Mouse (Mus musculus) cerebellum, postnatal 25 days (tissue): Measurements from ENCODE around the gene Sit1.

Experiments used
- DNase-seq, 2 experiments: peaks; one replicate each; pipeline ENCODE4 v3.0.0; 2021; ENCODE audit warnings: mixed read lengths in 2 of 2

Sit1 gene

GRCm38 (mm10) chr4:43466872-43467271 is 16.7 kb downstream of the Sit1 start:
- DNase-seq: no peak

- DNase-seq: no peak
Measured at GRCm38 (mm10) chr4:43465935-43466334, 17.6 kb downstream of the Sit1 start.

- DNase-seq: no peak
Measured at GRCm38 (mm10) chr4:43463102-43463501, 20.4 kb downstream of the Sit1 start.

- DNase-seq: no peak
Measured at GRCm38 (mm10) chr4:43457124-43457523, 26.4 kb downstream of the Sit1 start.

GRCm38 (mm10) chr4:43456470-43456869 is 27.1 kb downstream of the Sit1 start:
- DNase-seq: no peak

- DNase-seq: peak in 1 of 2 experiments; percentile 28
Measured at GRCm38 (mm10) chr4:43454041-43454836, 29.3 kb downstream of the Sit1 start, which contains the start of gene Cd72. Gene Cd72 (minus strand): TSS chr4:43454628.

- DNase-seq: peak in 1 of 2 experiments; percentile 9
Measured at GRCm38 (mm10) chr4:43453413-43453812, 30.1 kb downstream of the Sit1 start.

GRCm38 (mm10) chr4:43452315-43452714 is 31.2 kb downstream of the Sit1 start:
- DNase-seq: peak in 1 of 2 experiments; percentile 4

- peak; percentile 56 to 74 for DNase-seq
Measured at GRCm38 (mm10) chr4:43448554-43448953, 35.0 kb downstream of the Sit1 start.

GRCm38 (mm10) chr4:43447251-43447650 is 36.3 kb downstream of the Sit1 start:
- DNase-seq: no peak

- DNase-seq: peak; percentile 49 to 59
Measured at GRCm38 (mm10) chr4:43443511-43443910, 40.0 kb downstream of the Sit1 start.

GRCm38 (mm10) chr4:43442456-43443361 is 40.8 kb downstream of the Sit1 start:
- peak; percentile 81 to 89 for DNase-seq

GRCm38 (mm10) chr4:43442044-43442443 is 41.5 kb downstream of the Sit1 start:
- DNase-seq: peak; percentile 99

- no peak for DNase-seq
Measured at GRCm38 (mm10) chr4:43441639-43442038, 41.9 kb downstream of the Sit1 start, which contains the start of gene Tesk1. Gene Tesk1 (plus strand): TSS chr4:43441939.

- DNase-seq: peak in 1 of 2 experiments; percentile 1
Measured at GRCm38 (mm10) chr4:43432832-43433231, 50.7 kb downstream of the Sit1 start.
